Mouse (Mus musculus): Measurements from ENCODE around the gene Cox10.

Cox10 gene

GRCm38 (mm10) chr11:63951831-63952631 lies 127.2 kb downstream of the Cox10 start:
- DNase-seq: peak; percentile 11

DNA sequence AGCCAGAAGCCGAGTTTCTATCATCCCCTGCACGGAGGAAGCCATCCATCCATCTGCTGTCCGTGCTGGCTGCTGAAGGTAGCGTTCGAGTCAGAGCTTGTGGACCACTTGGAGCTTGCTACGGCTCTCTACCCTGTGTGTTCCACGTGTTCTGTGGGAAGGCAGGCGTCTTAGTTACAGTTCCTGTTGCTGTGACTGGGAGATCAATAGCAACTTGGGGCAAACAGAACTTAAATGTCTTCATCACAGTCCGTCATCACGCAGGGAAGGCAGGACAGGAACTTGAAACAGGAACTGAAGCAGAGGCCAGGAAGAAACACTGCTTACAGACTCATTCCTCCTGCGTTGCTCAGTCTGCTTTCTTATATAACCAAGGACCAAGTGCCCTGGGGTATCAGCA lies 130.9 kb downstream of the Cox10 start:
- no peak for DNase-seq

DNA sequence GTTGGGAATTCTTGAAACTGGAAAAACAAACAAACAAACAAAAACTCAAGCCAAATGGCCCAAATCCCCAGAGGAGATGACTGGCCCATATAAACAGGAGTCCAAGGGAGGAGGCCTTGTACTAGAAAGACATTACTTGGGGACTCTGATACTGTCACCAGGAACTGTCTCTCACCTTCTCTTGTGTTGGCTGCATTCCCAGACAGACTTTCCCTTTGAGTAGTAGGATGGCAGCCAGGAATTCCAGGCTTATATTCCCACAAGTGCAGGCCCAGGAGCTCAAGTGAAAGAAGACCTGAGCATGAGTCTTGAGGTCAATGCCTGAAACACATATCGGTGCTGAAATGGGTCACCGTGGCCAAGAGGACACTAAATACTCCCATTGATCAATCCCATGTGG lies 132.2 kb downstream of the Cox10 start:
- no peak for DNase-seq

GRCm38 (mm10) chr11:63943947-63944346 lies 135.3 kb downstream of the Cox10 start:
- DNase-seq: no peak

DNA sequence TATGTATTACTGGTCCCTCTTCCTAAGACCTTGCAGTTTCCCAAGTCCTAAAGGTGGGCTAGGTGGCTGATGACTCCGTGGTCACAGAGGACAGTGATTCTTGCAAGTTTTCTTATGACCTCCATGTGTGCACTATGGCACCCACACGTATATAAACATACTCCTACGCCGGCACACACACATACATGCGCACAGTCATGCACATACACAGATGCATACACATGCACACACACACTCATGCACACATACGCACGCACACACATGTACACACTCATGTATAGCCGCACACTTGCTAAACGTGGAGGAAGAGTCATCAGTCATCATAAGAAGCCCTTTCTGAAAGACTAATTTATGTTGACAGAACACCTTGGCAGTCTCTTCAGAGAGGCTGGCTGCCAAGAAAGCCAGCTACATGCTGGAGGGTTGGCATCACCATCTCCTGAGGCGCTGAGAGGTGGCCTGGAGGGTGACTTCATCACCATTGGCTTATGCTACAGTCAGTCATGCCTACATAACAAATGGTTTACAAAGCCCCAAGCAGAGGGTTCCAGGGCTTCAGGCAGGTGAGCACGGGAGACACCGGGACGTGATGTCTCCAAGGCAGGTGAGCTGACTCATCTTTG lies 135.9 kb downstream of the Cox10 start:
- DNase-seq: no peak

GRCm38 (mm10) chr11:63942177-63942576 lies 137.1 kb downstream of the Cox10 start:
- DNase-seq: no peak

DNA sequence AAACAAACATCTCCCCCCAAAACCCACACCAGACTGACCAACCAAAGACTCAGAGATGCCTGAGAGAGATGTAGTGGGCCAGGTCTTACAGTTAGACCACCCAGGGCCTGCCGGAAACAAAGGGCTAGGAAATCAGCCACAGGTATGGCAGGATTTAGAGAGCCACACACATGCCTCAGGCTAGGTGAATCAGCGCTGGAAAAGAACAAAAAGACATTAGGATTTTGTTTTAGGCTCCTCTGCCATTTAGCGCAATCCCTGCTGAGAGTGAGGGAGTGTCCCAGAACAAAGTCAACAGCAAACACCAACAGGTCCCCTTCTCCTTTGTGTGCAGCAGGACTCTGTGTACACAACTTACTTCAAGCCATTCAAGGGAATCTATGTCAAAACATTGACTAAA lies 142.6 kb downstream of the Cox10 start:
- no peak for DNase-seq

DNA sequence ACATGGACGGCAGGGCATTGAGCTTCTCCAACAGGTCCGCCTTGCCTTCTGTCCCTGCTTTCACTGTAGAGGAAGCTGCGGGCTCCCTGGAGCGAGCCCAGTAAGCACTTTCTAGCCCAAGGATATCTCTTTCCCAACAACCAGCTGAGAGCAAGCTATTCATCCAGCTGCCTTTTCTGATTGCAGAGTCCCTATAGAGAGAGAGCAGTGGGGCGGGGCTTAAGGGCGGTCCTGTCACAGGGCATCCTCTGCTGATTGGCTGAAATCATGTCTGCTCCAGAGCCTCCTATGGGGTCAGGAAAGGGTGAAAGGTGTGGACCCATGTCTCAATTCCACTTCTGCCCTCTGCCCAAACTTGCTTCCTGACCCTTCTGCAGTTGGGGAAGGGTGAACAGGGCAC lies 152.4 kb downstream of the Cox10 start:
- no peak for DNase-seq

DNA sequence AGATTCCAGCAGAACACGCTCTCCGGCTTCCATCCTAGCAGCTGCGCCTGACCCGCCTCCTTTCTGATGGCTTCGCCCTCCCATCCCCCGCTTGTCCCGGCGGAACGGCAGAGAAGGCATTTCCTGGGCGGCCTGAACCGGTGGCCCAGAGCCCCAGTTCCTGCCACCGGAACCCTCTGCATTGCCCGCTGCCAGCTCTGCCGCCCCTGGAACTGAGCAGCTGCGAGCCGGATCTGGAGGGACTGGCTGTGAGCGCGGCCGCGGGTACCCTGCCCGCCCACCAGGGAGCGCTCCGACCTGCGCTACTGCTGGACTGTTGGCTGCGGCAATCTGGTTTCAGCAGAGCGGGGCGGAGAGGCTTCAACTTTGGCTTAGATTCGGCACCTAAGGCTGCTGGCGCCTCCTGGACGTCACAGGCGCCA lies 154.1 kb downstream of the Cox10 start:
- DNase-seq: peak; percentile 86

DNA sequence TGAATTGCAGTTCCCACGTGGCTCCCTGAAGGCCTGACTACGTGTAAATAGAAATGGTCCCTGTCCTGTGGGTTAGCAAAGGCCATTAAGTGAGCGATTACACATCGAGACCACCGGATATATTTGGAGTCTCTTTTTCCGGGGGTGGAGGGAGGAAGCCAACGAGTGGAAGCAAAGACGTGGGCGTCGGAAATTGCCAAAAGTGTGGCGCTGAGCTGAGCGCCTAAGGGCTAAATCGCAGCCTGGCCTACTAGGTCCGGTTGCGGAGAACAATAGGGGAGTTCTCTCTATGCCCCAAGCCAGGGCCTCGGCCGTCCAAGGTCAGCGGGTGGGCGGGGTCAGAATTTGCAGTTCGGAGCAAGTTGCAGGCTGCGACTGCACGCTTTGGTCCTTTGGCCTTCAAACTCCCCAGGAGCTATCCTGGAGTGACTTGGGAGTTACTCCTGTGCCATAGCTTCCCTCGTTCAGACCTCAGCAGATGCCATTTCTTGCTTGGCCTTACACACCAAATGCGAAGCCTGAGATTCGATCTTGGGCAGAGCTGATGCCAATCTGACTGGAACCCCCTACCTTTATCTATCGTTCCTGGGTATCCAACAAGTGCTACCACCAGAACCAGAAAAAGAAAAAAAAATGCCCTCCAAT lies 154.9 kb downstream of the Cox10 start:
- peak; percentile 38 for DNase-seq

GRCm38 (mm10) chr11:63923386-63923785 lies 155.9 kb downstream of the Cox10 start:
- no peak for DNase-seq

DNA sequence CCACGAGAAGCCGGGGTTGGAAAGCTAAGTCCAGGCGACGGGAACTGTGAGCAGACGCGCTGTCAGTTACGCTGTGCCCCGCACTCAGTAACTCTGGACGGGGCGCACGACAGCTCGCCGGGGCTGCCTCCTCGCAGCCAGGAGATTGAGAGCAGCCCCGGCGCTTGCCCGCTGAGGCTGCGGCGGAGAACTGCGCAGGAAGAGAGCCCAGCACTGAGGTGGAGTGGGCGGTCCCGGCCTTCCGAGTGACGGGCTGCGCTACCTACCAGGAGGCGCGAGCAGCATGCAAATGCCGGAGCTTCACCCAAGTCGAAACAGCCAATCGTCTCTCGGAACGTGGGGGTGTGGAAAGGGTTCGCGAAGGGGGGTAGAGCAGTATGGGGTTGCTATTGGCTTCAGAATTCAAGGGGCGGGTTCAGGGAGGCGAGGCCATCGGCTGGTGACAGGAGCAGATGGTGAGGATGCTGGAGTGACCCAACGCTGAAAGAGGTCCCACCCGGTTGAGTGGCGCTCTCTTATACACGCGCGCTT lies 157.1 kb downstream of the Cox10 start, which contains the start of gene Hs3st3b1:
TSS of gene Hs3st3b1 (minus strand) at position 200 of the 531 bp plus-strand sequence.
- peak; percentile 92 for DNase-seq

- DNase-seq: peak; percentile 53
These were observed 158.0 kb downstream of the Cox10 start for GRCm38 (mm10) chr11:63921044-63921951.

- peak; percentile 81 for DNase-seq
These were observed 158.7 kb downstream of the Cox10 start for GRCm38 (mm10) chr11:63920531-63920930.

DNA sequence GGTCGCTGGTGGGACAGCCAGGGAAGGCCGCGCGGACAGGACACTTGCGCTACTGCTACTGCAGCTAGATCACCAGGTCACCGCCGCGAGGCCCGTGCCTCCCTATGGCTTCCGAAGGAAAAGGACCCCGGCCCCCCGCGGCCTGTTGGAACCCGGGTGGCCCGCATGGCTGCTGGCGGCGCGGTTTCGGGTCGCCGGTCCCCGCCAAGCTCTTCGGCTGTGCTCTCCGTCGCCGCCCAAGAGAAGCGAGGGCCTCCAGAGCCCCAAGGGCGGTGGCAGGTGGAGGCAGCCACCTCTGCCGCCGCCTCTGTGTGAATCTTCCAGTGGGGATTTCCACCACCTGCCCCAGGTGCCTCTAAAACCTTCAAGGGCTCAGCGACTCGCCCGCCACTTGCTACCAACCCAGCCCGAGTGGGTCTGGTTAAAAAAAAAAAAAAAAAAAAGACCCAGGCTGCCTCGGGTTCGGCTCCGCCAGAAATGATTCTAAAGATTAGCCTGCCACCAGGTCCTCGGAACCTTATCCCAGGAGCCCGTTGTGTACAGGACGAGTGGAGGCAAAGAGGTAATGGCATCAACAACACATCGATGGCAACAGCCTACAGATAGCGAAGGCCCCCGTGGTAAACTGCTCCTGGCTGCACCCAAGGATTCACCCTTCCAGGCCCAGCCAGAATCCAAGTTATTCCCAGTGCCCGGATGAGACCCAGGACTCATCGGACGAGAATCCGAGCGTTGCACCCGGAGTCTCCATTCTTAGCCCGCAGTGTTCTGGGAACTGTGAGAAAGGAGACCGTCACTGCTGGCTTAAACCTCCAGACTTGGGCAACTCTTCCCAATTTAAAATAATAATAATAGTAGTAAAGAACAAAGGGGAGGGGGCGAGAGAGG lies 159.8 kb downstream of the Cox10 start:
- no peak for DNase-seq

DNA sequence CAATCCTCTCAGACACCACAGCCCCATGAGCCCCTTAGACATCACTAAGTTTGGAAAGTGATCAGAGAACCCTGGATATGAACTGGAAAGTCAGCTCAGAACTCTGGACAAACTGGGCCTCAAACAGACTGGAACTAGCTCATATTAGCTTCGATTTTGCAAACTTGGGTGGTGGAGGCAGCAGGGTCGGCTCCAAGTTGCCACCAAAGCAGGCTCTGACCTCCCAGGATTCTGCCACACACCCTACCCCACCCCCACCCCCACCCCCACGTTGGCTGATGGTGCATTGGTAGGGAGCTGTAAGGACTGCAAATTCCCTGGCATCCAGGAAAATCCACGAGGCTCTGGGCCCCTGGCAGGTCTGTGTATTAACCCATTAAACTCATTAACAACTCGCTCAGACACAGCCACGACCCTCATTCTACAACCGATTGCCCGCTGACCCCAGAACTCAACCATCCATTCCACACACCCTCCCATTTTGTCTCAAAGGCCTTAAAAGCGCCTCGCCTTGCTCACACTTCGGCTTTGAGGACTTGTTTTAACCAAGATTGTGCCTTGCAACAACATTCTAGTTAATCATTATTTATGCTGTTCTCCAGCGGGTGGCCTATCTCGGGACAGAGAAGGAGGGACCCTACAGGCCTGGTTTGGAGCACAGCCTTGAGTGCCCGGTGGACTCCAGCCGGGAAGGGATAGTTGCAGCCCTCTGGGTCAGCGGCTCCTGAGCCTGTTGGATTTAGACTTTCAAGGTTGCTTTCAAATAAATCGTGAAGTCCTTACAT lies 160.8 kb downstream of the Cox10 start:
- DNase-seq: no peak

DNA sequence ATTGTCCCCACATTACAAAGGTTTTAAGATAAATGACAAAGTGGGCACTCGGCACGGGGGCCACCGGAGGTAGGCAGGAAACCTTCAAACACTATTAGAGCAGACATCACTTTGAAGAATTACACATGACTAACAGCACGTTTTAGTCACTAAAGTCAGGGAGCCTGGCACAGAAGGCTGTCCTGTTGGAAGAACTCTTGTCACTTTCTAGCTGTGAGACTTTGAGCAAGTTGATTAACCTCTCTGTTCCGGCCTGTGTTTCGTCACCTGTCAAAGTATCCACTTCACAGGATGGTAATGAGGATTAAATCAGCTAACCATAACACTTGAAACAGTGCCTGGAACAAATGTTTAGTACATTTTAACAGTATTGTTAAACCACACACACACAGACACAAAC lies 161.7 kb downstream of the Cox10 start:
- DNase-seq: no peak

DNA sequence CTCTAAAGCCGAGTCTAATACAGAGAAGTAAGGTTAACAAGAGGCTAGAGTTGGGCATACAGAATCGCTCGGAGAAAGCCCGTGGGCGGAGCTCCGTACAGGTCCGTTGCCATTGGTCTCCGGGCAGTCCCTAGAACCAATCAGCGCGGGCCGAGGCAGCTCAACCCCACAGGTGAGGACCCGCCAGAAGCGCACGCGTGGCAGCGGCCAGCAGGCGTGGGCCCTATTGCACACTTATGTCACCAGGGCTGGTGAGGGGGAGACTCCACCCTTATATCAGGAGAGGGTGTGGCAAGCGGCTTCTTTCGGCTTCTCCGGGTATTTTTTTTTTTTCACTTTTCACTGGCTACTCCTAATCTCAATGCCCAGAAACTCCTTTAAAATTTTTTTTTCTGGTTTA lies 164.9 kb downstream of the Cox10 start:
- DNase-seq: peak; percentile 75

- DNase-seq: no peak
These were observed 165.3 kb downstream of the Cox10 start for GRCm38 (mm10) chr11:63913936-63914335.
